Mouse (Mus musculus) fibroblast of lung, adult 2 months (primary cell): Measurements from ENCODE around the gene Nfib.

Source experiments
- DNase-seq: peaks from one replicate; pipeline ENCODE4 v3.0.0-alpha.2; 2011; ENCODE audit warnings: low read depth

Gene Nfib

GRCm38 (mm10) chr4:82390545-82390944 is 315.0 kb downstream of the Nfib start:
- DNase-seq = no peak

GRCm38 (mm10) chr4:82389876-82390275 is 315.7 kb downstream of the Nfib start:
- no peak for DNase-seq

GRCm38 (mm10) chr4:82387620-82388019 is 317.9 kb downstream of the Nfib start:
- DNase-seq = no peak

GRCm38 (mm10) chr4:82386222-82386993 is 319.1 kb downstream of the Nfib start:
- no peak for DNase-seq

- DNase-seq = no peak
These were observed 319.9 kb downstream of the Nfib start for GRCm38 (mm10) chr4:82385638-82386037.

GRCm38 (mm10) chr4:82383991-82384731 is 321.4 kb downstream of the Nfib start:
- DNase-seq = no peak

GRCm38 (mm10) chr4:82383346-82383745 is 322.2 kb downstream of the Nfib start:
- DNase-seq = no peak

- no peak for DNase-seq
These were observed 323.8 kb downstream of the Nfib start for GRCm38 (mm10) chr4:82381786-82382185.

GRCm38 (mm10) chr4:82380578-82380977 is 325.0 kb downstream of the Nfib start:
- DNase-seq = no peak

- no peak for DNase-seq
These were observed 327.5 kb downstream of the Nfib start for GRCm38 (mm10) chr4:82378050-82378449.

- no peak for DNase-seq
These were observed 327.9 kb downstream of the Nfib start for GRCm38 (mm10) chr4:82377621-82378020.

GRCm38 (mm10) chr4:82374560-82374959 is 331.0 kb downstream of the Nfib start:
- no peak for DNase-seq

GRCm38 (mm10) chr4:82372217-82372616 is 333.3 kb downstream of the Nfib start:
- DNase-seq = no peak

GRCm38 (mm10) chr4:82371471-82371870 is 334.1 kb downstream of the Nfib start:
- DNase-seq = no peak

- DNase-seq = no peak
These were observed 336.4 kb downstream of the Nfib start for GRCm38 (mm10) chr4:82369011-82369776.

GRCm38 (mm10) chr4:82368091-82368775 is 337.3 kb downstream of the Nfib start:
- no peak for DNase-seq

- DNase-seq = no peak
These were observed 340.7 kb downstream of the Nfib start for GRCm38 (mm10) chr4:82364696-82365385.

- DNase-seq = no peak
These were observed 341.6 kb downstream of the Nfib start for GRCm38 (mm10) chr4:82363951-82364350.

- DNase-seq = no peak
These were observed 343.3 kb downstream of the Nfib start for GRCm38 (mm10) chr4:82362294-82362693.

- no peak for DNase-seq
These were observed 345.5 kb downstream of the Nfib start for GRCm38 (mm10) chr4:82360081-82360511.

GRCm38 (mm10) chr4:82359110-82359509 is 346.4 kb downstream of the Nfib start:
- DNase-seq = no peak
